Mouse (Mus musculus): ENCODE measurements around the gene Dcbld2.

The Dcbld2 gene

DNA sequence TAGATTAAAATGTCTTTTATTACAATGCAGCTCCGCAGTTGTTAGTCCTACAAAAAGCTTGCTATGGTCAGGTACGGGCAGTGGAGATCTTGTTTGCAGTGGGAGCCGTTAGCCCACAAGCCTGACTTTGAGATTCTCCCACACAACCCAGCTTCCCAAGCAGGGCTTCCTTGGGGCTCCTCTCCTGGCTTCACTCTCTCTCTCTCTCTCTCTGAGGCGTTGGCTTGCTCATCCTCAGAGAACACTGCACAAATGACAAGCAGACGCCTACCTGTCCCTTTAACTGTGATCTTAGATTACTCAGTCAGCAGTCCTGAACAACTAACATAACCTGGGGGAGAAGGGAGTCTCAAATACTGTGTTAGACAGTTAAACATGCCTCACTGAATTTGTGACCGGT is 79.6 kb downstream of the Dcbld2 start:
- no peak for DNase-seq (ENCODE audit: low spot score in 2 of 2)

DNA sequence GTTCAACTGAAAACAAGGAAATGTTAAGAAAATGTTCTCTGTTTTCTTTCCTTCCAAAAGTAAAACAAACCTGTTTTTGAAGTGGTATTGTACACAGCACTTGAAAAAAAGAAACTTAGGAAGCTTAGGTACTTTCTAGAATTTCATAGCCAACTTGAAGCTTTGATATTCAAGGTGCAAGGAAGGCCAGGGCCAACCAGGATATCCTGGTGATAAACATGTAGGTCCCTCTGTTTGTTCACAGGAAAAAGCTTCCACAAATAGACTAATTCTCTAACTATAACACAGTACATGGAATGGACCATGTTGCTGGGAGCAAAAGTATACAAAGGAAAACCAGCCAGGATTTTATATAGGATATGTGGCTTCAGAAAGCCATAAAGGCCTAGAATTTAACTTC is 88.5 kb downstream of the Dcbld2 start:
- no peak for DNase-seq (ENCODE audit: low spot score in 2 of 2)

DNA sequence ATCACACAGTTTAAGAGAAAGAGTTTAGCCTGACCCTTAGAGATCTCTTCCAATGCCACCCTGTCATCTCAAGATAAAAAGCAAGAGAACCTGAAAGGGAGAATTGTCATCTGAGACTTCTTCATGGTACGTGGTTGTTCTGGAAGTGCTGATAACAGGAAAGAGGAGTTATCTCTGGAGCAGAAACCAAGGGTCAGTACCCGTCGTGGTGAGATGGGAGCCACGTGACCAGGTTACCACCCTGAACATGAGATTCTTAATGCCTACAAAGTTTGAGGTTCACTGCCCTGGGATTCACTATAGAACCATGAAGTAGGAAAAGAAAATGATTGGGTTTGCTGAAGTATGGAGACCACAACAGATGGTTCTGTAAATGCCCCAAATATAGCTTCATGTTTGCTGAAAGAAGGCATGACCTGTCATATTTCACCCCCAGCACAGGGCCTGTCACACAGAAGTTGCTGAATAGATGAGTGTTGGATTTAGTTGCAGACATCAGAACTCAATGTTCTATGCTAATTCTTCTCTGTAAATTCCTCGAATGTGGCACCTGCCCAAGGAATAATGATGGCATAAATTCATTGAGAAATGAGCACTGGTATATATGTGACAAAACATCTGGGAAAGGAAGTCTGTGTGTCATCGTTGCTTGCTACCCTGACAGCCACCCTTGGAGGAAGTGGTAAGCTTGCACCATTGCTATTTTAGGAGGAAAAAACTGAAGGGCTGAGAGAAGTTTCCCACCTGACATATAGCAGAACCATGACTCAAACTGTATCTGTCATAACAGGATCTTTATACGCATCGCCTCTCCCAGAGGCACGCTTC is 89.9 kb downstream of the Dcbld2 start:
- DNase-seq (ENCODE audit: low spot score in 2 of 2), result no peak

DNA sequence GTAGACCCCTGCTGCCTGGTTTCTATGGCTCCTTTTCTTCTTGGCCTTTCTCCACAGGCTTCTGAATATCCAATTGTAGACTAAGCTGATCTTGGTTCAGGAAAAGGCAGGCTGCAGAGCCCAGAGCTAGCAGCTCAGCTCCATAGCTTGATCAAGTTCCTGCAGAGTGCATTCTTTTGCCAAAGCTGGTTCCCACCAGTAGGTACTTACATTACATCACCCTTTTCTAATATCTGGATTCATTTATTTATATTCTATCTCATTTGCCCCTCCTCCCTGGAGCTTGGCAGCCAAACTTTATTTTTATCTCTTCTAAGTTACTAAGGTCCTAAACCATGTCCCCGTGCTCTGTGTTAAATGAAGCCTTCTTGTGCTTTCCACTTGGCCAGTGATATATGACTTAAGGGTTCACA is 90.9 kb downstream of the Dcbld2 start:
- no peak for DNase-seq (ENCODE audit: low spot score in 2 of 2)

DNA sequence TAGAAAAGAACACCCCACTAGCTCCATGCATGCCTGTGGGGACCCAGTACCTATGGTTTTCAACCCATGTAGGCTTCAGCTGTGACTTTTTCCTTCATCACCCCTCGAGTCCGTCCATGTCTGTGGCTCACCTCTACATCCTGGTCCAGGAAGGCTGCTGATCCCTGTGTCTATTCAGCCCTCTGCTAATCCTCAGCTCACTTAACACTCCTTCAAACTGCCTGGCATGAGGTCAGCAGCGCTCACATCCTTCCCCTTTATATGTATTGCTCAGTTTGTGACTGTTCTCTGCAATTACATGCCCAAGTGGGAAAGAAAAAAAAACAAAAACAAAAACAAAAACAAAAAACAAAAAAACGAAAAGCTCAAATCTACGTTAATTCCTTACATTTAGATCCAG is 91.4 kb downstream of the Dcbld2 start:
- DNase-seq (ENCODE audit: low spot score in 2 of 2), result no peak

DNA sequence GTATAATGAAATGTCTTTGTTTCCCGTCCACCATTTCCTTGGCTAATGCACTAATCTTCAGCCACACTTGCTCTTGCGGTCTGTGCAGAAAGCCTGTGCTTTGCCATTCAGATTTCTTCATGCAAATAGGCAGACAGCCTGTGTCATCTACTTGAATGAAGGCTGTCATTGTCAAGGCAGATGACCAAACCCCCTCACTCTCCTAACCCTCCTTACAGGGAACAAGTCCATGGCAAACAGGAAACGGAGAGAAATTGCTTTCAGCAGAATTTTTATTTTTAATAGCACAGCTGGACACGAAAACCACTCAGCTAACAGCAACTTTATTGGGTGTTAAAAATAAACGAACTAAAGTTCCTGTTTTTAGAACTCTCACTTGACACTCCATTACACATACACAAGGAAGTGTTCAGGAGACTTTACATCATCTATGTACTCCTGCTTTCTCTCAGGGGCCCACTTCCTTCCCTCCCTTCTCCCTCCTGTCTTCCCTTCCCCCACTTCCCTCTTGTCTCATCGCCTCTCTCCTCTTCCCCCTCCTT is 93.6 kb downstream of the Dcbld2 start:
- DNase-seq (ENCODE audit: low spot score in 2 of 2), result no peak

DNA sequence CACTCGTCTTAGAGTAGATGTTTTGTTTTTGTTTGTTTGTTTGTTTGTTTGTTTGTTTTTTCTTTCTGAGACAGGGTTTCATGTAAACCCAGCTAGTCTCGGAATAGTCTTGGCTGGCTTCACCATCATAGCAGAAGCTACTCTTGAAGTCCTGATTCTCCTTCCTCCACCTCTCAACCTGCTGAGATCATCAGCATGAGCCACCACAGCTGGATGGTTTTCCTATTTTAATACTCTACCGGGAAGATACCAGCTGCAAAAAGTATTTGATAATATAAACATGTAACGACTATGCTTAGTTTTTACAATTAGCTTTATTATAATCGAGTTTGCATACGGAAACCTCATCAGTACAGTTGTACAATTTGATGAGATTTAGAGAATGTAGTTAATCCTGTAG is 94.3 kb downstream of the Dcbld2 start:
- no peak for DNase-seq (ENCODE audit: low spot score in 2 of 2)

DNA sequence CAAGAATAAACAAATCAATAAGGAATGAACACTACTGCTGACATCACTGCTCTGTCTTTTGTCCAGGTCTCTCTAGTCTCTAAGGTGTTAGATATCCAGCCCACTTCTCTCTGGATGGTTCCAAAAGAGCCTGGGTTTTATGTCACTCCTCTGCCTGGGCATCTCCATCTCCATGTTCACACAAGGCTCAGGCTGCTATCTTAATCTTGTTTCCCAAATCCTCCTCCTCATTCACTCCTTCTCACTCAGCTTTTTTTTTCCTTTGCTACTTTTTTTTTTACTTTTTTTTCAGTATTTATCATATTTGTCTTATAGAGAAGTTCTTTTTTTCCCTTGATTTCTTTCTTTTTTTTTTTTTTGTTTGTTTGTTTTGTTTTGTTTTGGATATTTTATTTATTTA is 96.7 kb downstream of the Dcbld2 start:
- no peak for DNase-seq (ENCODE audit: low spot score in 2 of 2)

DNA sequence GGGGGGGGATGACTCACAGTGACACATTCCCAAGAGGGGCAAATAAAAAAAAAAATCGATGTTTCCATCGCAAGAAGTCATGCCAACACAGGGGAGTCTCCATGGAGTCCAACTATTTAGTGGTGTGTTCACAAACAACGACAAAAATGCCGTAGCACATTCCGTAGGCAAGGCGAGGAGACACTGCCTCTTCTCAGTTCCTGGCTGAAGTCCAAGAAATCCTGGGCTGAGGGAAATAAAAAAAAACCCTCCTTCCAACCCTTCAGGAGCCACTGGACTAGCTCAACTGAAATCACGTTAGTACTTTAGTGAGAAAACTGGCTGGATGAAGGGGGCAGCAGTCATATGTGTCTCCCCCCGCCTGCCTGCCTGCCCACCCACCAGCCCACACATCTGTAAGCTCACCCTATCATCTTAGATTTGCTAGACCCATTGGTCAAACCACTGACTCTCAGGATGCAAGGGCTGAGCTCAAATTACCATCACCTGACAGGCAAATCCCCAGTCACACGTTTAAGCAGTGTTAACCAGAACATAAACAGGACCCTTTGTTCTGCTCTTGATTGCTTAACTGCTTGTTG is 104.0 kb downstream of the Dcbld2 start:
- DNase-seq (ENCODE audit: low spot score in 2 of 2), result no peak

DNA sequence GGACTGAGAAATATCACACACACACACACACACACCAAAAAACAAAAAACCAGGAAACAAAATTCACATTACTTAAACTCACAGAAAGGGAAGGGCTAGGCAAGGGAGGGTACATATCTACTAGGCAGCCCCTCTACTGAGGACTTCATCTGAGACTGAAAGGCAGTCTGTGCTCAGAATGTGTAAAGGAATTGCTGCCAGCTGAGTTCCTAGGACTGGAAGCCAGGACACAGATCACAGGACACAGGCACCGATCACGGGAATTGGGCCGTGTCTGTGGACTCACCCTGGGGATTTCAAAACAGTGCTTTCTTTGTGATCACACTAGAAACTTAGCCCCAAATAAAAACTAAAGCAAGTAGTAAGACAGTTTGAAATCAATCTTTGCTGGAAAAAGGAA is 104.6 kb downstream of the Dcbld2 start:
- DNase-seq (ENCODE audit: low spot score in 2 of 2), result no peak

DNA sequence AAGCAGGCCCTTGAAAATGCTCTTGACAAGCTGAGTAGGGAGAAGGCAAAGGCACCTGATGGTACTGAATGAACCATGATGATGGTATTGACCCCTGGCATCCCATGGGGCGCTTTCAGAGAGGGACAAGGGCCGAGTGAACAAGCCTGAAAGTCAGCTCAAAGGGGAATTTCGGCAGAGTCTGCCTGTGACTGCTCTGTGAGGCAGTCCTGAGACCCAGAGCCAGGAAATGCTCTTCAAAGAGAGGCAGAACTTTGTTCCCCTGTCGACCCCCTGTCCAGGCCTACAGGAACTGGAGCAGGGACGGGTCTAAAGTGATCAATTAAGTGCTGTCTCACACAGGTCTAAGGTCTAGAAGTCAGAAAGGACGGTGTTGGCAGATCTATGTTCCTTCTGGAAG is 105.5 kb downstream of the Dcbld2 start:
- no peak for DNase-seq (ENCODE audit: low spot score in 2 of 2)

DNA sequence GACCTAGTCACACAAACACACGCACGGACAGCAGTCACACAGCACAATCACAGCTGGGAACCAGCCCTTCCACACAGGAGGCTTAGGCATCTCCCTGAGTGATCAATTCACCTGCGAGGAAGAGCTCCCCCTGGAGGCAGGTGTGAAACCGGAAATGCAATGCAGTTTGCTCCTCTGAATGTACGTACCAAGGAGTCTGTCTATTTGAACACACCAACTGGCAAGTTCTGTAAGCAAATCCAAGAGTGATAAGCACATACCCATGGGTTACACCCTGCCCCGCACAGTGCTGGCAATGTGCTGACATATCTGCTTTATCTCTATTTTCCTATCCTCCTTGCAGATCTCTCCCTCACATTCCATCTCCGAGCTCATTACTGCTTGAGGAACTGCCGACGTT is 106.3 kb downstream of the Dcbld2 start:
- DNase-seq (ENCODE audit: low spot score in 2 of 2), result no peak

DNA sequence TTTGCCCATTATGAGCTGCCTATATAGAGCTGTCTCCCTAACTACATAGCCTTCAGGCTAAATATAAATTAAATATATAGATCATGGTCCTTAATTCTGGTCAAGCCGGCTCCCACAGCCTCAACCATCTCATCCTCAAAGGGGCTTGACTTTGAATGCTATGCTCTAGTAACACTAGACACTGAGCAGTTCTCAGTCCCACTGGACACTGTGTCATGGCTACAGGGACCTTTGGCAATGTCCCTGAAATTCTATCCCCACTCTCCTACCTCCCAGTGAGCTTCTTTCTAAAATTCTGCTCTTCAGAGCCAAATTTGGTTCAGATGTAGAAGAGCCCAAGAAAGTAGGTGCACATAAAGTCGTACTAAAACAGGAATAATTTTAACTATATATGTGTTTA is 107.9 kb downstream of the Dcbld2 start:
- no peak for DNase-seq (ENCODE audit: low spot score in 2 of 2)

DNA sequence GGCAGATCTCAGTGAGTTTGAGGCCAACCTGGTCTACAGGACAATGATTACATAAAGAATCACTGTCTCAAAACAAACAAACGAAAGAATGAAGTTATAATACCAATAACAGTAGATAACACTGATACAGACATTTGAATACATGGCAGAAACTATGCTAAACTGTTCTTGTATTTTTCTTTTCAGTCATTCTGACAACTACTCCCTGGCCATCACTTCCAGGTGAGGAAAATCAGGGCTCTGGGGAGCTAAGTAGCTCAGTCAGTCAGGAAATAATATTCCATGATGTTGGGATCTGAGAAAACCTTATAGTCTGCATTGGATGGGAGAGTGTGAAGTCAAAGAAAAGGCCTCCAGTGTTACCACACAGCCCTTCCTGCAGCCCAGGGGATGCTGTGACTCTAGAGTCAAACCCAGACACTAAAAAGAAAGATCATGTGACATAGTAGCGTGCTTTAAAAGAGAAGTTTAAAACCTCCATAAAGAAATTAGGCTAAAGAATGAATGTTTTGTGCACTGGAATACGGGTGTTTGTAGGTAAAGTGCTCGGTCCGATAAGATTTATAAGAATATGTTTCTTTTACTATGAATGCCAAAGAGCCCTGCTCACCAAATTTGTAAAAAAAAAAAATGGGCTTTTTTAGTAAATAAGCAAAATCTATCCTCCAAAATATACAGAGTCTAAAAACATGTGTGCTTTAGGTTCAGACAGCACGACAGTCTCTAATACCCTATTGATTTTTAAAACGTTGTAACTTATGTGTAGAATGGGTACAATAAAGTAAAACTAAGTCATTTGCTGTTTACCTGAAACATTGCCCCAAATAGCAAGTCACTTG is 108.9 kb downstream of the Dcbld2 start:
- DNase-seq (ENCODE audit: low spot score in 2 of 2), result no peak

Data from frontal cortex, postnatal 36 days (tissue).